Mouse (Mus musculus) layer of hippocampus, adult 9-11 months (tissue): ENCODE results near the gene Gm11639.
"Not testable (repeated sequence)": the region's sequence is repeated elsewhere in the genome, so short reads cannot be mapped to it uniquely, and the experiment has no call there.

Experiments
- DNase-seq: peaks from one replicate; pipeline ENCODE4 v3.0.0; 2022

Gene Gm11639

DNA sequence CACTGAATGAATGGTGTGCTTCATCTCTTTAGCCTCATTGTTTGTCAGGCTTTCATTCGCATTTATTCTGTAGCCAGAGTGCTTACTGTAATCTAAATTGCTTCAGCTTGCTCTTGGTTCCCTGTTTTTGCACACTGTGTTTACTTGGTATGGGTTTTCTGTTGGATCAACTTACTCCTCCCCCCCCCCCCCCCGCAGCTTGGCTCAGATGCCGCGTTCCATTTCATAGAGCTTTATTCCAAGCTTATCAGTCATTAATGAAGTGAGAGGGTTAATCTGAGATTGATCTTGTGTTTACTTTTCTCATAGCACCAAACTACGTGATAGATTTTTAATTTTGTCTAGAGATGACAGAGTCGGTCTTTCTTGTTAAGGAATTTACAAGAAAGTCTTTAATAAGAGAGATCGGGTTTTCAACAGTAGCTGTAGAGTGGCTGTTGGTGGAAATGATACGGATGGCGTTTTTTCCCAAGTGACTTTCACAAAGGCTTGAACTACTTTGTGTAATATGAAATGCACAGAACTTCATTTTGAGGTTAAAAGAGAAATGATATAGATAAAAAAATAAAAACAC is 59.6 kb downstream of the Gm11639 start:
- DNase-seq = no peak

GRCm38 (mm10) chr11:104765762-104766161 is 80.3 kb downstream of the Gm11639 start:
- DNase-seq = no peak

- no peak for DNase-seq
Observed at GRCm38 (mm10) chr11:104767068-104767467, 81.6 kb downstream of the Gm11639 start.

GRCm38 (mm10) chr11:104768072-104768471 is 82.6 kb downstream of the Gm11639 start:
- DNase-seq = peak; percentile 3

DNA sequence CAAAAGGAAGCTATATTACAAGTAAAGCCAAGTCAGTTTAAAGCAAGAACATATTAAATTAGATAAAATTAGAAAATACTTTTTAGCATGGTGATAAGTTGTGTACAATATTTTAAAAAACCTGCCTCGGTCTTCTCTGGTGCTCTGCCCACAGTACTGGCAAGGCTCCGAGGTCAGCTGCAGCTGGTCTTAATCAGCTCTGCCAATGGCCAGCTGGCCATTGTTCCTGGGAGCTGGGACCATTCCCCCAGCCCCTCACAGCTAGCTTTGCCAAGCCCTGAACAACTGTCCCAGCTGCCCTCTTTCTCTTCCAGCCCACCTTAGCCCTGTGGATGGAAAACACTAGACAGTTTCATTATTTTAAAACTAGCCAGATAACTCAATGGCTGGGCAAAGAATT is 93.3 kb downstream of the Gm11639 start:
- DNase-seq = no peak

DNA sequence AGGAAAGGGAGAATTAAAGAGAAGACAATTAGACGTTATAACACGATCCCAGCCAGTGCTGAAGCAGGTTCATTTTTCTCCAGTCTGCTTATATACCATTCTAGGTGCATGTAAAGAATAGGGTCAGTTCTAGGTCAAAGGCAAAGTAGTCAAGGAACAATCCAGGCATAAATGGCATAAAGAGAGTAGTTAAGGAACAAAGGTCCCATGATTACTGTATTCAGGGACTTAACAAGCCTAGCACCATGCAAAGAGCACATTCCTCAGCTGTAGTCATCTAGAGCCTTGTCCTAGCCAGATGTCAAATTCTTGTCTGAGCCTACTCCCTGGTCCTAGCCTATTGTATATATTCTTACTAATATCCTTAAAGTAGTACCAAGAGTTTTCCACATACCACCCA is 259.2 kb downstream of the Gm11639 start:
- no peak for DNase-seq

DNA sequence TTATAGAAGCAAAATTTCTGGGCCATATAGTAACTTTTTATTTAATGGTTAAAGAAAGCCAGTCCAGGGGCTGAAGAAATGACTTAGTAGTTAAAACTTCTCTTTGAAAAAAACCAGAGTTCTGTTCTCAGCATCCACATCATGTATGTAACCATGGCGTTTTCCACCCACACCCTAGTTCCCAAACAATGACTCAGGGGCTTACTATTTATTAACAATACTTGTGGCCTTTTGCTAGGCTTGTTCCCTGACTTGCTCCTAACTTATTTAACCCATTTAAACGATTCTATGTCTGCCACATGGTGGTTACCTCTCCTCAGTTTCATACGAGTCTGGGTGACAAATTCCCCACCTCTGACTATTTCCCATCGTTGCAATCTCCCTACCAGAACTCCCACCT is 266.8 kb downstream of the Gm11639 start:
- no peak for DNase-seq

- DNase-seq = no peak
Observed at GRCm38 (mm10) chr11:104967862-104968261, 282.4 kb downstream of the Gm11639 start.

- DNase-seq = no peak
Observed at GRCm38 (mm10) chr11:104968388-104968787, 282.9 kb downstream of the Gm11639 start.

- peak; percentile 35 for DNase-seq
Observed at GRCm38 (mm10) chr11:104971322-104971721, 285.8 kb downstream of the Gm11639 start.

DNA sequence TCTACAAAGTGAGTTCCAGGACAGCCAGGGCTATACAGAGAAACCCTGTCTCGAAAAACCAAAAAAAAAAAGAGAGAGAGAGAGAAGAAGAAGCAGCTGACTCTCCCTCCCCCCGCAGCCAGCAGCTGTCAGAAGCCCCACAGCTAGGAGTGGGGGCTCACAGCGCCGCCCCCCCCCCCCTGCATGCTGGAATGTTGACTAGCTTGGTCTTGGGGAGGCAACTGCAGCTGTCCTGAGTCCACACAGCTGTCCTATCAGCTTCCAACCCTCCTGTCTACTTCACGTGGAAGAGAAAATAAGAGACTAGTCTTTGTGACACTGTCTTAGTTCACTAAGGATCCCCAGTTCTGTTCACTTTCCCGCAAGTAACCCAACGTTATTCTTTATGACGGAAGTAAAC is 287.0 kb downstream of the Gm11639 start:
- DNase-seq = no peak

DNA sequence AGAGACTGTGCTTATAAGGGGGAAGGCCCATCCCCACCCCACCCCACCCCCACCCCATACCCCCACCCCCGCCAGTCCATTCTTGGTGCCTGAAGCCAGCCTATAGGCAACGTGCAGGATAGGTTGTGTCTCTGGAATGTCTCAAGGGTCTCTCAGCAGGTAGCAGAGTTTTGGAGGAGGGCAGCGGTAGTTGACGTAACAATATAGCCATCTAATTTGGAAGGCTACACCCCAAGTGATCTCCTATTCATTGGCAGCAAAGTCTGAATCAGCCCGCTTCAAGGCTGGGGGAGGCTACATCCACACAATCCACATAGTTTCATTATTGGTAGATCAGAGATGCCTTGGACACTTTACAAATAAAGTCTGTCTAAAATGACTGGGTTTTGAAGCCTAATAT is 292.5 kb downstream of the Gm11639 start:
- DNase-seq = no peak

- DNase-seq = no peak
Observed at GRCm38 (mm10) chr11:104981342-104982055, 296.0 kb downstream of the Gm11639 start.

DNA sequence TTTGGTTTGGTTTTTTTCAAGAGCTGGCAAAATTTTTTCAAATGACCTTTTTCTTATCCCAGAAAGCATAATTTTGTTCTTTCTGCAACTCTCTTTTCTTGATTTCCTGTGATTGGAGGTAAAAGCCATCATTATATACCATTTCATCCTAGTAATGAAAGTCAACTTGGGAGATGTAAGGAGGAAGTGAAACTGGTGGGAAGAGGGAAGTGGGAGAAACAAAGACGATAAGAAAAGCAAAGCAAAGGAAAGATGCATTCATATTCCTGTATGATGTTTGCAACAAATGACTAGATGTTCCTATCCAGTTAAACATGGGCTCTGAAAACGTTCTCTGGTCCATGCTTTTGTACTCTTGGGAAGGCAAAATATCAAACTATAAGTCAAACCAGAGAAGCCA is 323.7 kb downstream of the Gm11639 start:
- DNase-seq = no peak

- DNase-seq = peak; percentile 2
Observed at GRCm38 (mm10) chr11:105021071-105021470, 335.6 kb downstream of the Gm11639 start.

DNA sequence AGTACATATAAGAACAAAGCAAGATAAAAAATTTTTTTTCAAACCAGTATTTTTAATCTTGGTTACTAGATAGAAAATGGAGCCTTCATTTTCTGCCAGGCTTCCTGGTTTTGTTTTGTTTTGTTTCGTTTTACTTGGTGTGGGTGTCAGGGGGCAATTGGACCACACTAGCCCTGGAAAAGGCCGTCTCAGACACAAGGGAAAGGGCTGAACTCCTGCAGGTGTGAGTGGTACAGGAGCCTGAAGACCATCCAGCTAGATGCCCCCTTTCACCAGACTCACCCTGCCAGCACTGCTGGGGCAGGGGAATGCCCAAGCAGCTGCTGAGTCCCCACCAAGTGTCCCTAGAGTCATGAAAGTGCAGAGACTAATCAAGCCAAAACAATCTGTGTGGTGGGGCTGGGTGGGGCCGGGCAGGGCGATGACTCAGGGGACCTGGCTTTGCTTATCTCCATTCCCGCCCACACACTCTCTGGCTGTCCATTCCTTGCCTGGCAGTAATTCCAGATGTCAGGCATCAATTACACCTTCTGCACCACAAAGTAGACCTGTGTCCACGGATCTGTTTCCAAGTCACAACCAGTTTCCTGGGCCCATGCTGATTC is 343.3 kb downstream of the Gm11639 start:
- no peak for DNase-seq

GRCm38 (mm10) chr11:105029525-105029924 is 344.0 kb downstream of the Gm11639 start:
- DNase-seq = no peak

DNA sequence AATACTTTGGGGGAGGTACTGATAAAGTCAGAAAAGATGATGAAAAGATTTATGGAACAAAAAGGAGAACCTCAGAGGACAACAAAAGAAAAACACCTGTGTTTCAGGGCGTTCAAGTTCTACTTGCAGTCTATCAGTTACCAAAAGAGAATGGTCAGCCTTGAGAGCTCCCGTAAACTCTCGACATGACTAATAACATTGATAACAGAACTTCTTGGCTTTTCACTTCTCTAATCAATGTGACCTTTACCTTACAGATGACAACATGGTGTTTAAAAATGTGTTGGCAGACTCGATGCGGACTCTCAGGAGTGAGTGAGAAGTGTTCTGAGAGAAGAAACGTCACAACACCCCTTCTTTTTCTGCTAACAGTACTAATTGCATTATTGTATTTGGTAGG is 344.7 kb downstream of the Gm11639 start:
- no peak for DNase-seq

- DNase-seq = peak; percentile 1
Observed at GRCm38 (mm10) chr11:105031103-105031502, 345.6 kb downstream of the Gm11639 start.

DNA sequence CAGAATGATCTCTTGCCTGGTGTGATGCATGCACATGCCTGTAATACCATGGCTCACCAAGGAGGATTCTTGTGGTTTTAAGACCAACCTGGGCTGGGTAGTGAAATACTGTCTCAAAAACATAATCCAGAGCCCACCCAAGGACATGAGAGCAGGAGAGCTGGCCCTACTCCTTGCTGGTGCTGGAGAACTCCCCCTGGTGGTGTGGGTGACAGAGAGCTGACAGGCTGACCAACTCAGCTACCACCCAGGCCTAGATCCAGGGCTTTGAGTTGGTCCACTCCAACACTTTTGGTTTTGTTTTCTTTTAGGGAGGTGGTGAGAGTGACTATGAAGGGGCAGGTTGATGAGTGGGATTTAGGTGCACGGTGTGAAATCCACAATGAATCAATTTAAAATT is 349.6 kb downstream of the Gm11639 start:
- DNase-seq = no peak

GRCm38 (mm10) chr11:105063292-105063691 is 377.8 kb downstream of the Gm11639 start, which contains the start of gene Efcab3:
TSS of gene Efcab3 (plus strand) at chr11:105063592.
- no peak for DNase-seq

GRCm38 (mm10) chr11:105112448-105112847 is 426.9 kb downstream of the Gm11639 start:
- not testable (repeated sequence) for DNase-seq

DNA sequence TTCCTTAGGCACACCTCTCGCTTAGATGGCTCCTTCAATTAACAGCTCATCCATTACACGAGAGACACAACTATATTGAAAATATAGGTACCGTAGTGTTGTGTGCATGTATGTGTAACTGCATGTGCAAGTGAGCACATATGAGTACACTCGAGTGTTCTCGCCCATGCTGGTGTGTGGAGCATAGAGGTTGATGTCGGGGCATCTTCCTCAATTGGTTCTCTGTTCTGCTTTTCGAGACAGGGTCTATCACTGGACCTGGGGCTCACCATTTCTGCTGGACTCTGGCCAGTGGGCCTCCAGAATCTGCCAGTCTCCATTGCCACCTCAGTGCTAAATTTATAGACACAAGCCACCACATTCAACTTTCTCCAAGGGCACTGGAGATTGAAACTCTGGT is 432.3 kb downstream of the Gm11639 start:
- no peak for DNase-seq

GRCm38 (mm10) chr11:105120551-105121061 is 435.1 kb downstream of the Gm11639 start:
- DNase-seq = no peak
